Mouse (Mus musculus) kidney, adult 2 months (tissue): ENCODE measurements at regions not wholly inside any gene's neighbourhood (a gene's known extent, or its start where the extent isn't known, plus 50 kb on each side); places are given as distances from the start of the nearest gene placed in this dataset.

ENCODE experiments used
- CTCF ChIP-seq: fragments of 200-500 bp; conservative IDR thresholded peaks from 2 replicates; pipeline ENCODE4 v1.5.1; 2011; ENCODE audit warnings: low read depth, mild to moderate bottlenecking, control low read depth, low read length, moderate library complexity, mixed read lengths; ENCODE audit not compliant: insufficient read depth, insufficient read length
- POLR2A ChIP-seq: fragments of 200-500 bp; IDR thresholded peaks from one replicate; pipeline ENCODE4 v1.6.1; 2011; ENCODE audit warnings: low read depth, low read length, control low read depth

DNA sequence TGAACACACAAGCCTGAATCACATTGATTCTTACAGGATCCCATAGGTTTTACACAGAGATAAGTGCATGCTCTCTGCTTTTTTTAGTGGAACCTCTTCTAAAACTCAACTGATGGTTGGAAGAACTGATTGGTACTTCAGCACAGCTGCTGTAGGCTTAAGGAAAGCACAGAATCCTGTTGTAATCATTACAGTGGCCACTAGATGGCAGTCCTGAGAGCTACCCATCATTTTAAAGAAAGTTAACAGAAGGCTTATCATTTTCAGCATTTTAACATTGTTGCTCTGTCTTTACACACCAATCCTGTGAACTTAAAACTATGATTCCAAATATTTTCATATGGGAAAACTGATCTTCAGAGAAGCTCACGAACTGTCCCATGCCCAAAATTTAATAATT is 113.5 kb upstream of the Cypt12 start:
- no peak for TF ChIP-seq POLR2A
- TF ChIP-seq CTCF, result 0 out of 2 replicates have a peak, but pooled peaks have one; percentile 25
